Mouse (Mus musculus) testis, adult 2 months (tissue): ENCODE measurements around the gene Btbd1.

Experiments used
- CTCF ChIP-seq: fragments of 200-500 bp; IDR thresholded peaks from 2 replicates; pipeline ENCODE4 v1.5.1; 2012; ENCODE audit warnings: low read depth, mild to moderate bottlenecking, inconsistent platforms, low read length, moderate library complexity; ENCODE audit not compliant: control insufficient read depth, insufficient read depth, insufficient replicate concordance
- POLR2A ChIP-seq: fragments of 200-500 bp; IDR thresholded peaks from 2 replicates; pipeline ENCODE4 v1.6.1; 2012; ENCODE audit warnings: low read depth, mild to moderate bottlenecking, inconsistent platforms, low read length, moderate library complexity; ENCODE audit not compliant: control insufficient read depth

DNA sequence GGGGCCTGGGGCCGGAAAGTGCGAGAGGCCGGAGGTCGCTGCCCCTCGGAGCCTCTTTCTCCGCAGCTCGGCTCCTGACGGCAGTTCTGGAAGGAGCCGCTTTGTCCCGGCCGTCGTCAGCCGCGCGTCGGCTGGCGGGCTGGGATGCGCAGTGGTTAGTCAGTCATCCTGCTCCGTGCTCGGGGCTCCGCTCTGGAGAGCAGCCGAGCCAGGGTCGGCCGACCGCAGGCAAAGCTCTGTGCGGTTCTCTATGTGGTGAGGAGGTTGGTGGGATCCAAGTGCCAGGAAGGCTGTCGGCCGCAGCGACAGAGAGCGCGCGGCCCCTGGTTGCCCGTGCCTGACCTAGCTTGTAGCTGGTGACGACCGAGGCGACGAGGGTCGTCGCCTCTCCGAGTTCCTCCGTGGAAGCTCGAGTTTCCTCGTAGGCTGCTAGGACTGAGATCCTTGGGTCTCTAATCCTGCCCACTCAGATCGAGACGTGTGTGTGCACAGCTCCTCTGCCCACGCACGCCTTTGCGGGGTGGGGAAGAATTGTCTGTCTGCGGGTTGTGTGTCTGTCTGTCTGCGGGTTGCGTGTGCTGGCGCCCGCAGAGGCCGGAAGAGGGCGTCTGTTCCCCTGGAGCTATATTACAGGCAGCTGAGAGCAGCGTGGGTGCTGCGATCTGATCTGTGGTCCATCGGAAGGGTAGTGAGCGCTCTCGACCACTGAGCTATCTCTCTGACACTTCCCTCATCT, 66.0 kb downstream of the Btbd1 start:
- peak; percentile 12; the same call in 1 of the 2 replicates for TF ChIP-seq CTCF
- peak; percentile 12; the same call in 1 of the 2 replicates for TF ChIP-seq POLR2A
